Mouse (Mus musculus): ENCODE data around the gene Prr15. TPM values are rescaled to one million over a fixed set of nuclear protein-coding genes. Genes with fewer than 3 reads are reported as not detected.

The Prr15 gene
- polyA plus RNA-seq, 1 experiment from 2014 or later = 0.80 TPM

DNA sequence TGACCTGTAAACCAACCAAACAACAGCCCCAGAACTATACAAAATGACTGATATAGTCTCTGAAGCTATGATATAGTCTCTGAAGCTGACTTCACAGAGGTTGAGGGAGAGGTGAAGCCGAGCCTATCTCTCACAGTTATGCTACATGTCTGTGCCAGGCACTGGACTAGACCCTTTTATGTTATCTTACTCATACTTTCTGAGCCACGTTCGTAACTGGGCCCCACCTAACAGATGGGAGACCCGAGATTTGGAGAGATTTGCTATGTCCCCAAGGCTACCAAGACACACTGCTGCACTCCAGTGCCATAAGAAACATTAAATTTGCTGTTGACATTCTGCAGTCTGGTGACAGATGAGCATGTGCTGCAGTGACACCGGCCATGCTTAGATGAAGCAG is 41.0 kb downstream of the Prr15 start:
- no peak for ATAC-seq
- peaks cover 7% of the 10 kb centered on the region; the same call in 1 of the 2 replicates for H3K27me3 ChIP-seq (replicated peaks)
- H3K9me3 ChIP-seq (replicated peaks) = no peaks in the 10 kb centered on the region
- no peaks in the 10 kb centered on the region; the same call in 1 of the 2 replicates for H3K4me1 ChIP-seq
- H3K4me2 ChIP-seq = no peak overlapping the region
- no peak overlapping the region for H3K9ac ChIP-seq
- no peaks in the 10 kb centered on the region for H3K36me3 ChIP-seq
- no peak overlapping the region for H3K27ac ChIP-seq
- WGBS (ENCODE audit: insufficient replicate concordance) = 42% methylated on average over 5 of the region's 5 CpGs
- H3K4me3 ChIP-seq = no peak overlapping the region

DNA sequence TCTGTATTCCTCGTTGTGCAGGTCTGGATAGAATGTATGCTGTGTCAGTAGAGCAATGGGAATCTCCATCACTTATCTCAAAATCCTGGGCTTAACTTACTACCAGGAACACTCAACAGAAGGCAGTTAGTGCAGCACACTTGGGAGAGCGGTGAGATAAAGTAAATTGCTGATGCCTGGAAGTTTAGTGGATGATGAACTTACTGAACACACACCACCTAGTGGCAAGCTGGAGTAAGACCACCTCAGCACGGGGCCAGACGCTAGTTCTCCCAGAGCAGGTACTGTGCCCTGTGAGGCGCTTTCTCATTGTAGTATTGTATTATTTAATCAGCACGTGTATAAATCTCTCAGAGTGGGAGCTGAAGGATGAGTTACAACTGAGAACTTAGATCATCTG is 42.4 kb downstream of the Prr15 start:
- Histone ChIP-seq H3K4me3 (no peak overlapping the region), H3K27ac (no peak overlapping the region), H3K9me3 (replicated peaks) (no peaks in the 10 kb centered on the region), H3K9ac (no peak overlapping the region), H3K36me3 (no peaks in the 10 kb centered on the region), H3K4me2 (no peak overlapping the region), H3K27me3 (replicated peaks) (peaks cover 7% of the 10 kb centered on the region; the same call in 1 of the 2 replicates), H3K4me1 (no peaks in the 10 kb centered on the region; the same call in 1 of the 2 replicates)
- no peak for ATAC-seq
- 12% methylated on average over 6 of the region's 6 CpGs for WGBS (ENCODE audit: insufficient replicate concordance)

DNA sequence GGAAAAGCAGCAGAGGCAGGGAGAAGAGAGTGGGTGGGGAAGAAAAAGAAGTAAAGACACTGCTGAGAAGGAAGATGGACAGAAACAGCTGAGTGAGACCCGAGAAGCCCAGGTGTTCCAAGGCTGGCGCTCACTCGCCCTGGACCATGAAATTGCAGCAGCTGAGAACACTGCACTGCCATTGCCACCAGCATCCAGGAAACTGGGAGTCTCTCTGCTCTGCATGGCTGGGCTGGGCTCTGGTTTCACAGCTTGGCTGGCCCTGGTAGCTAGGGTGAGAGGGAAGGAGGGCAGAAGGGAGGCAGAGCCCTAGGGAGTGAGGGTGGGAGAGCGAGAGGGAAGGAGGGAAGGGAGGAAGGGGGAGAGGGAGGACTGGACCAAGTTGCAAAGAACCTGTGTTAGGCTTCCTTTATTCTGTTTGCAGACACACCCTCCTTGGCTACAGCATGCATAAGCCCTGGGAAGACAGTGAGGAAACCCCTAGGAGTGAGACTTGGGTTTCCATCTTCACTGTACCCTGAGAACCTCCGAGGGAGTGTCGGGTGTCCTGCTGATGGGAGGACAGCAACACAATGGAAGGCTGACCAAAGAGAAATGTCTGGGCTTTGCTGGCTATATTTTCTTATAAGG is 44.4 kb downstream of the Prr15 start:
- ATAC-seq = no peak

DNA sequence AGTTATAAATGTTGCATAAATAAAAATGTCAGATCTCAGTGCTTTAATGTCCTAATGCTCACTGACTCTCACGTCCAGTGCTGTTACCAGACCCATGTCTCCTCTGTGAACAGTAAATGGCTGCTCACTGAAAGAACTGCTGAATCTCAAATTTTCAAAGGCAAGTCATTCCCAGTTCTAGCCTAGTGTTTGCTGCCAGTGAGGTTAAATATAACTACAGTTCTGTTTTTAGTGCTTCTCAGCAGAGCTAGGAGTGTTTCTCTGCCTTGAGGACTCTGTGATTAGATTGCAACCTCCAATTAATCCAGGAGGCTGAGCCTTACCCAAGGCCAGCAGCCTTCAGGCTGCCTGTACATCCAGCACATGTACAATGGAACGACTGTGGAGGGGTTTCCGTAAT is 46.2 kb downstream of the Prr15 start:
- 59% methylated on average over 3 of the region's 3 CpGs for WGBS (ENCODE audit: insufficient replicate concordance)
- no peak overlapping the region for H3K4me2 ChIP-seq
- H3K4me3 ChIP-seq = no peak overlapping the region

More for the DNA sequence above, 44.4 kb downstream of the Prr15 start:
- Histone ChIP-seq H3K4me1 (no peaks in the 10 kb centered on the region), H3K9me3 (replicated peaks) (no peaks in the 10 kb centered on the region), H3K9ac (no peak overlapping the region), H3K27ac (no peak overlapping the region), H3K4me2 (no peak overlapping the region), H3K36me3 (no peaks in the 10 kb centered on the region), H3K4me3 (no peak overlapping the region), H3K27me3 (replicated peaks) (peaks cover 11% of the 10 kb centered on the region; the same call in 1 of the 2 replicates)
- 56% methylated on average over 6 of the region's 6 CpGs for WGBS (ENCODE audit: insufficient replicate concordance)

GRCm38 (mm10) chr6:54379356-54379755 is 53.7 kb downstream of the Prr15 start:
- Histone ChIP-seq H3K4me2 (no peak overlapping the region), H3K36me3 (no peaks in the 10 kb centered on the region), H3K9me3 (replicated peaks) (no peaks in the 10 kb centered on the region), H3K9ac (no peak overlapping the region), H3K4me3 (no peak overlapping the region), H3K27ac (no peak overlapping the region), H3K4me1 (no peaks in the 10 kb centered on the region), H3K27me3 (replicated peaks) (peaks cover 4% of the 10 kb centered on the region; the same call in 1 of the 2 replicates)
- WGBS (ENCODE audit: insufficient replicate concordance) = 45% methylated on average over 2 of the region's 2 CpGs
- ATAC-seq = no peak

More for the DNA sequence above, 46.2 kb downstream of the Prr15 start:
- Histone ChIP-seq H3K9me3 (replicated peaks) (no peaks in the 10 kb centered on the region), H3K4me1 (no peaks in the 10 kb centered on the region), H3K9ac (no peak overlapping the region), H3K36me3 (no peaks in the 10 kb centered on the region), H3K27me3 (replicated peaks) (peaks cover 11% of the 10 kb centered on the region; the same call in 1 of the 2 replicates), H3K27ac (no peak overlapping the region)
- no peak for ATAC-seq

Other genes with a start within 250 kb of the Prr15 start
- 0.14 and 0.15 TPM in 2 replicates for gene Wipf3, start 103.8 kb downstream of the Prr15 start, polyA plus RNA-seq (2016; fragmentation: Nextera tagmentation; extraction: Ambion mirVana)
- gene Scrn1, start 240.7 kb downstream of the Prr15 start, polyA plus RNA-seq (2016; fragmentation: Nextera tagmentation; extraction: Ambion mirVana) = 0.60 and 0.68 TPM in 2 replicates

Data from liver, embryonic 12.5 days (tissue).